Mouse (Mus musculus) CH12.LX (cell line): ENCODE results near the gene Cep57l1.

Source experiments
- CHD1 ChIP-seq: IDR thresholded peaks from 2 replicates; pipeline ENCODE4 v1.6.1; 2012; ENCODE audit warnings: low read depth, low read length, improper control_type of control experiment, inconsistent platforms
- CTCF ChIP-seq, 2 experiments: IDR thresholded peaks in 1 of 2; conservative IDR thresholded peaks in 1 of 2; 2 replicates each; pipeline ENCODE4 v1.5.1; 2011 to 2012; ENCODE audit warnings: low read depth in 2 of 2, low read length in 2 of 2, improper control_type of control experiment in 1 of 2, inconsistent platforms in 1 of 2, mild to moderate bottlenecking in 1 of 2, moderate library complexity in 1 of 2
- E2F4 ChIP-seq: IDR thresholded peaks from 2 replicates; pipeline ENCODE4 v1.6.1; 2011; ENCODE audit warnings: low read depth, low read length, improper control_type of control experiment; ENCODE audit not compliant: insufficient replicate concordance
- ELF1 ChIP-seq: IDR thresholded peaks from 2 replicates; pipeline ENCODE4 v1.6.1; 2014; ENCODE audit warnings: low read depth, mild to moderate bottlenecking, inconsistent platforms, low read length, improper control_type of control experiment
- EP300 ChIP-seq: IDR thresholded peaks from 2 replicates; pipeline ENCODE4 v1.6.1; 2011; ENCODE audit warnings: low read length, improper control_type of control experiment
- GABPA ChIP-seq: IDR thresholded peaks from 2 replicates; pipeline ENCODE4 v1.6.1; 2012; ENCODE audit warnings: low read depth, low read length, improper control_type of control experiment, inconsistent platforms; ENCODE audit not compliant: insufficient replicate concordance
- MXI1 ChIP-seq: IDR thresholded peaks from 2 replicates; pipeline ENCODE4 v1.6.1; 2011; ENCODE audit warnings: mild to moderate bottlenecking, low read depth, low read length, improper control_type of control experiment
- MYC ChIP-seq: IDR thresholded peaks from 2 replicates; pipeline ENCODE4 v1.6.1; 2011; ENCODE audit warnings: low read depth, mild to moderate bottlenecking, improper control_type of control experiment, low read length
- POLR2A ChIP-seq: IDR thresholded peaks from 2 replicates; pipeline ENCODE4 v1.6.1; 2011; ENCODE audit warnings: low read depth, mild to moderate bottlenecking, improper control_type of control experiment, low read length
- RAD21 ChIP-seq: IDR thresholded peaks from 2 replicates; pipeline ENCODE4 v1.6.1; 2011; ENCODE audit warnings: low read depth, mild to moderate bottlenecking, low read length, improper control_type of control experiment, moderate library complexity
- SMC3 ChIP-seq: IDR thresholded peaks from 2 replicates; pipeline ENCODE4 v1.6.1; 2011; ENCODE audit warnings: low read depth, low read length, improper control_type of control experiment
- USF1 ChIP-seq: IDR thresholded peaks from 2 replicates; pipeline ENCODE4 v1.6.1; 2014; ENCODE audit warnings: low read depth, mild to moderate bottlenecking, inconsistent platforms, low read length, improper control_type of control experiment

DNA sequence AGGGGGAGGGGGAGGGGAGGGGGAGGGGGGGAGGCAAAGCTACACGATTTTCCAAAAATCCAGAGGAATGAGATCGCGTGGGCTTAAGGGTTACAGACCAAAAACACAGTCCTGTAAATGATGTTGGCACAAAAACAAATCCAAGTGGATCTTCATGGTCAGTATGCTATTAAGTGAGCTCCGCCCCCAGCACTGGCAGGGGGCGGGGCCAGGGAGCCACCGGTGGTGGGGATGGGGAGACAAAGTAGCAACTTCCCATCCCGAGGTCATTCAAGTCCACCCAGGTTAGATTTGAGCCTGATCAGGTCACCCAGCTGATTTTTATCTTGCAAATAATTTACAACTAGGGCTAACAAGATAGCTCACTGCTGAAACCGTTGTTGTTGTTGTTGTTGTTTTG is 132.3 kb downstream of the Cep57l1 start:
- TF ChIP-seq POLR2A (no peak), CTCF (conservative IDR thresholded peaks at IDR 0.05 in 1 of 2, IDR thresholded peaks at IDR 0.05 in 1 of 2; ENCODE audit: low read depth in 2 of 2, low read length in 2 of 2) (no peak), CHD1 (no peak), ELF1 (no peak), MYC (no peak), MXI1 (no peak), USF1 (no peak), GABPA (no peak), EP300 (no peak), E2F4 (no peak), RAD21 (no peak), SMC3 (no peak)
